Mouse (Mus musculus) midbrain, embryonic 14.5 days (tissue): ENCODE measurements around the gene Cdk9. TPM values are rescaled to one million over a fixed set of nuclear protein-coding genes. Genes with fewer than 3 reads are reported as not detected.

ENCODE experiments used
- ATAC-seq: fragments of 200-750 bp; cut with Nextera tagmentation; 2 replicates; pipeline ENCODE4 v1.8.0; 2017; ENCODE audit warnings: moderate number of reproducible peaks, moderate library complexity; ENCODE audit not compliant: low FRiP score, low TSS enrichment
- DNase-seq: peaks from one replicate; pipeline ENCODE4 v3.0.0-alpha.2; 2015
- H3K27ac ChIP-seq: fragments of 300-500 bp; sonication (generic); replicated peaks from 2 replicates; pipeline ENCODE4 v1.5.1; 2014; ENCODE audit warnings: mild to moderate bottlenecking, low read depth, low read length, moderate library complexity
- H3K27me3 ChIP-seq: fragments of 300-500 bp; sonication (generic); 2 replicates; pipeline ENCODE4 v1.6.1; 2014; ENCODE audit warnings: low read length, control low read depth, mixed read lengths; ENCODE audit not compliant: control insufficient read depth, insufficient read depth
- H3K36me3 ChIP-seq: fragments of 300-500 bp; sonication (generic); 2 replicates; pipeline ENCODE4 v1.6.1; 2014; ENCODE audit warnings: low read length, control low read depth; ENCODE audit not compliant: control insufficient read depth, insufficient read depth
- H3K4me1 ChIP-seq: fragments of 300-500 bp; sonication (generic); 2 replicates; pipeline ENCODE4 v1.6.1; 2014; ENCODE audit warnings: mild to moderate bottlenecking, antibody characterized with exemption, low read length, control low read depth; ENCODE audit not compliant: control insufficient read depth, insufficient read depth
- H3K4me2 ChIP-seq: fragments of 300-500 bp; sonication (generic); 2 replicates; pipeline ENCODE4 v1.6.1; 2014; ENCODE audit warnings: mild to moderate bottlenecking, low read length, moderate library complexity
- H3K4me3 ChIP-seq: fragments of 300-500 bp; sonication (generic); replicated peaks from 2 replicates; pipeline ENCODE4 v1.5.1; 2014; ENCODE audit warnings: low read depth, low read length
- H3K9ac ChIP-seq: fragments of 300-500 bp; sonication (generic); replicated peaks from 2 replicates; pipeline ENCODE4 v1.6.1; 2014; ENCODE audit warnings: mild to moderate bottlenecking, low read length, moderate library complexity
- H3K9me3 ChIP-seq: fragments of 300-500 bp; sonication (generic); 2 replicates; pipeline ENCODE4 v1.6.1; 2016; ENCODE audit warnings: low read length, control low read depth, mixed read lengths; ENCODE audit not compliant: control insufficient read depth
- WGBS: fragments of 180-500 bp; shearing (Covaris S2); extraction: QIAGEN DNeasy Blood & Tissue Kit; methylation state at CpG from one replicate; pipeline ENCODE4 v1.1.7; 2014; 5-methylcytosine and 5-hydroxymethylcytosine counted together
- polyA plus RNA-seq: library from polyadenylated mRNA; unstranded; fragments of >200 nt; fragmentation: Nextera tagmentation; extraction: Ambion mirVana; gene quantifications from 2 replicates; pipeline ENCODE4 v1.2.1, GENCODE M21; 2014

The Cdk9 gene
- polyA plus RNA-seq, 1 experiment from 2014 or later = 61.4 TPM

- Histone ChIP-seq H3K4me2 (no peak overlapping the region), H3K36me3 (no peaks in the 10 kb centered on the region), H3K4me1 (peaks cover 6% of the 10 kb centered on the region), H3K9ac (no peak overlapping the region), H3K9me3 (no peaks in the 10 kb centered on the region), H3K27ac (no peak overlapping the region), H3K27me3 (no peaks in the 10 kb centered on the region), H3K4me3 (no peak overlapping the region)
- ATAC-seq = no peak
- 43% methylated on average over 9 of the region's 9 CpGs for WGBS
- peak; percentile 44 for DNase-seq
Observed at GRCm38 (mm10) chr2:32718761-32719160, 5.9 kb upstream of the Cdk9 start.

- ATAC-seq (no peak), DNase-seq (no peak)
- 73% methylated on average over 4 of the region's 4 CpGs for WGBS
- H3K4me2 ChIP-seq = no peak overlapping the region
- no peak overlapping the region for H3K27ac ChIP-seq
- H3K27me3 ChIP-seq = no peaks in the 10 kb centered on the region
- no peaks in the 10 kb centered on the region for H3K9me3 ChIP-seq
- peaks cover 15% of the 10 kb centered on the region for H3K4me1 ChIP-seq
- H3K9ac ChIP-seq = no peak overlapping the region
- no peak overlapping the region for H3K4me3 ChIP-seq
- H3K36me3 ChIP-seq = peaks cover 13% of the 10 kb centered on the region
Observed at GRCm38 (mm10) chr2:32714987-32715425, 2.1 kb upstream of the Cdk9 start.

GRCm38 (mm10) chr2:32714117-32714986 is 1.5 kb upstream of the Cdk9 start:
- 0 out of 2 replicates have a peak overlapping the region, but pooled peaks have one; percentile 89 for H3K4me3 ChIP-seq
- DNase-seq (no peak), ATAC-seq (no peak)
- no peaks in the 10 kb centered on the region for H3K9me3 ChIP-seq
- 68% methylated on average over 11 of the region's 11 CpGs for WGBS
- H3K27ac ChIP-seq = peak overlapping the region; percentile 99
- H3K27me3 ChIP-seq = no peaks in the 10 kb centered on the region
- H3K4me2 ChIP-seq = peak overlapping the region; percentile 97; the same call in 1 of the 2 replicates
- peaks cover 15% of the 10 kb centered on the region for H3K4me1 ChIP-seq
- peaks cover 19% of the 10 kb centered on the region for H3K36me3 ChIP-seq
- H3K9ac ChIP-seq = peak overlapping the region; percentile 95; the same call in 1 of the 2 replicates

- H3K4me2 ChIP-seq = peak overlapping the region; percentile 97
- H3K27me3 ChIP-seq = no peaks in the 10 kb centered on the region
- 0% methylated on average over 44 of the region's 44 CpGs for WGBS
- peaks cover 15% of the 10 kb centered on the region for H3K4me1 ChIP-seq
- H3K27ac ChIP-seq = peak overlapping the region; percentile 99
- H3K9ac ChIP-seq = peak overlapping the region; percentile 95
- ATAC-seq (peak; percentile 88), DNase-seq (peak; percentile 97)
- H3K4me3 ChIP-seq = peak overlapping the region; percentile 89
- H3K9me3 ChIP-seq = no peaks in the 10 kb centered on the region
- peaks cover 37% of the 10 kb centered on the region for H3K36me3 ChIP-seq
Observed at GRCm38 (mm10) chr2:32712586-32712933, 316 bp downstream of the Cdk9 start.

- under 1% methylated on average over 41 of the region's 41 CpGs for WGBS
- Histone ChIP-seq H3K4me2 (peak overlapping the region; percentile 97), H3K9me3 (no peaks in the 10 kb centered on the region), H3K4me3 (peak overlapping the region; percentile 89), H3K27me3 (no peaks in the 10 kb centered on the region), H3K36me3 (peaks cover 40% of the 10 kb centered on the region), H3K9ac (peak overlapping the region; percentile 95), H3K27ac (peak overlapping the region; percentile 99), H3K4me1 (peaks cover 15% of the 10 kb centered on the region)
- ATAC-seq = peak; percentile 31
- DNase-seq = peak; percentile 47
Observed at GRCm38 (mm10) chr2:32712108-32712551, 746 bp downstream of the Cdk9 start.

- Histone ChIP-seq H3K4me3 (peak overlapping the region; percentile 89), H3K36me3 (peaks cover 46% of the 10 kb centered on the region), H3K9ac (peak overlapping the region; percentile 95), H3K27ac (no peak overlapping the region), H3K9me3 (no peaks in the 10 kb centered on the region), H3K4me2 (peak overlapping the region; percentile 97), H3K4me1 (peaks cover 15% of the 10 kb centered on the region), H3K27me3 (no peaks in the 10 kb centered on the region)
- ATAC-seq = no peak
- 35% methylated on average over 9 of the region's 9 CpGs for WGBS
- DNase-seq = no peak
Observed at GRCm38 (mm10) chr2:32711301-32712056, 1.4 kb downstream of the Cdk9 start.

- no peaks in the 10 kb centered on the region for H3K27me3 ChIP-seq
- H3K4me2 ChIP-seq = no peak overlapping the region
- no peak for DNase-seq
- peaks cover 15% of the 10 kb centered on the region for H3K4me1 ChIP-seq
- WGBS = 85% methylated on average over 5 of the region's 5 CpGs
- no peak for ATAC-seq
- no peak overlapping the region for H3K4me3 ChIP-seq
- no peak overlapping the region for H3K27ac ChIP-seq
- H3K36me3 ChIP-seq = peaks cover 57% of the 10 kb centered on the region
- H3K9me3 ChIP-seq = no peaks in the 10 kb centered on the region
- H3K9ac ChIP-seq = no peak overlapping the region
Observed at GRCm38 (mm10) chr2:32710425-32710824, 2.5 kb downstream of the Cdk9 start.

- H3K4me3 ChIP-seq = no peak overlapping the region
- no peaks in the 10 kb centered on the region for H3K9me3 ChIP-seq
- ATAC-seq (no peak), DNase-seq (no peak)
- WGBS = 95% methylated on average over 20 of the region's 20 CpGs
- peaks cover 65% of the 10 kb centered on the region for H3K36me3 ChIP-seq
- no peaks in the 10 kb centered on the region for H3K27me3 ChIP-seq
- H3K4me2 ChIP-seq = no peak overlapping the region
- no peak overlapping the region for H3K9ac ChIP-seq
- no peak overlapping the region for H3K27ac ChIP-seq
- peaks cover 15% of the 10 kb centered on the region for H3K4me1 ChIP-seq
Observed at GRCm38 (mm10) chr2:32709521-32710137, 3.2 kb downstream of the Cdk9 start.
